Mouse (Mus musculus): ENCODE measurements around the gene Camsap2. TPM values are rescaled to one million over a fixed set of nuclear protein-coding genes. Genes with fewer than 3 reads are reported as not detected.

Camsap2 gene
- polyA plus RNA-seq, 1 experiment: 18.6 TPM

DNA sequence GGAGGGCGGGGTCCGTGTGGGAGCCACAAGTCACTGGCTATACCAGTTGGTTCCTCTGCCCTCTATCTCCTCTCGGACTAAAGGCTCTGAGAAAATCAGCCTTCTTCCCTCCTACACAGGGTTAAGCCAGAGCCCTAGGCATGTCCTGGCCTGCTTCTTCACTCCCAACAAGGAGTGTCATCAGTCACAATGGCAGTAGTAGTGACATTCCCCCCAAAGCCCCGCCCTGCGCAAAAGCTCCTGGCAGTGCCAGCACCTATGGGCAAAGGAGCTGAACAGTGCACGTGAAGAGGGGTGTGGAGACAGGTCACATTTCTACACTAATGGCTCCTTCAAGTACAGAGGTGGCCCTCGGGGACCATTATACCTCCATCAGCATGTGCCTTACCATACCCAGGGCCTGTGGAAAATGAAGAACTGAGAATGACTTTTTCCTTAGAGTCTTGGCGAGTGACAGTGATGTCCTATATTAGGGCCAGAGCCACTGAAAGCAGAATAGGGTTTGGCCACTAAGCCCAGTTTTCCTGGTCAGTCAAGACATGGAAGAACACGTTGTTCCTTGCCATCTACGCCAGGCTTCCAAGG is 122.1 kb downstream of the Camsap2 start:
- no peak for DNase-seq (ENCODE audit: low spot score)

DNA sequence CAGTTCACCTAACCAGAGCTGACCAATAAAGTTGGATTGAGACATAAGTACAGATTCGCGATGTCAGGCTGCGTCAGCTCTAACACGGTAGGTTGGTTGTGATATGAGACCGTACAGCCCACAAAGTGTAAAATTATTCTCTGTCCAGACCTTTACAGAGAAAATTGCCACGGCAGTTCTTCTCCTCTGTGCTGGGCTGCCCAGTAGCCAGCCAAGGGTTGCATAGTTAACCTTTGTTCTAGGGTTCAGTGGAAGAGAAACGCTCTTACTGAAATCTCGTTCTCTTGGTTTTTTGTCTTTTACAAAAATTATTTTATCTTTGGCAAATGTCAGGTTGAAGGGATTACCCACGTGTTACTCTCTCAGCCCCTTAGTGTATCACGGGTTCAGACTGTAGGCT is 123.5 kb downstream of the Camsap2 start:
- no peak for DNase-seq (ENCODE audit: low spot score)

- no peak for DNase-seq (ENCODE audit: low spot score)
Observed at GRCm38 (mm10) chr1:136220037-136220871, 125.7 kb downstream of the Camsap2 start.

Other genes with a start within 250 kb of the Camsap2 start
- 2.4 and 2.8 TPM in 2 replicates for gene Kif21b, start 214.7 kb downstream of the Camsap2 start, polyA plus RNA-seq (2012; rRNA removed)
- gene Mroh3, start 133.3 kb downstream of the Camsap2 start, polyA plus RNA-seq (2012; rRNA removed): 2.0 and 3.1 TPM in 2 replicates
- gene Inava, start 111.8 kb downstream of the Camsap2 start, polyA plus RNA-seq (2012; rRNA removed): 22.4 and 24.3 TPM in 2 replicates
- 0.06 and 0.10 TPM in 2 replicates for gene Gpr25, start 85.2 kb downstream of the Camsap2 start, polyA plus RNA-seq (2012; rRNA removed)
- gene Ddx59, start 69.2 kb upstream of the Camsap2 start, polyA plus RNA-seq (2012; rRNA removed): 8.2 and 9.6 TPM in 2 replicates
- 0.54 and 0.74 TPM in 2 replicates for gene Kif14, start 120.2 kb upstream of the Camsap2 start, polyA plus RNA-seq (2012; rRNA removed)

Data from urinary bladder, adult 2 months (tissue).